Mouse (Mus musculus) stomach, embryonic 14.5 days (tissue): ENCODE results near the gene Unc5b. TPM values are rescaled to one million over a fixed set of nuclear protein-coding genes. Genes with fewer than 3 reads are reported as not detected.
A peak's percentile ranks its signal among the peaks of the same experiment; 100 is the strongest.

Source experiments
- ATAC-seq: fragments of 200-750 bp; cut with Nextera tagmentation; 2 replicates; pipeline ENCODE4 v1.8.0; 2017; ENCODE audit warnings: low read depth, moderate TSS enrichment; ENCODE audit not compliant: insufficient number of reproducible peaks, insufficient read depth, low FRiP score
- H3K27ac ChIP-seq: fragments of 300-500 bp; sonication (generic); 2 replicates; pipeline ENCODE4 v1.5.1; 2014; ENCODE audit warnings: mild to moderate bottlenecking, low read length, moderate library complexity, mixed read lengths
- H3K27me3 ChIP-seq: fragments of 300-500 bp; sonication (generic); 2 replicates; pipeline ENCODE4 v1.6.1; 2014; ENCODE audit warnings: low read length, control low read depth, mixed read lengths; ENCODE audit not compliant: control insufficient read depth, insufficient read depth
- H3K36me3 ChIP-seq: fragments of 300-500 bp; sonication (generic); 2 replicates; pipeline ENCODE4 v1.6.1; 2014; ENCODE audit warnings: mild to moderate bottlenecking, control low read depth, low read length, moderate library complexity, mixed read lengths; ENCODE audit not compliant: control insufficient read depth, insufficient read depth
- H3K4me1 ChIP-seq: fragments of 300-500 bp; sonication (generic); 2 replicates; pipeline ENCODE4 v1.6.1; 2014; ENCODE audit warnings: low read length, control low read depth, mixed read lengths; ENCODE audit not compliant: control insufficient read depth, insufficient read depth
- H3K4me2 ChIP-seq: fragments of 300-500 bp; sonication (generic); replicated peaks from 2 replicates; pipeline ENCODE4 v1.6.1; 2014; ENCODE audit warnings: low read depth, low read length, control low read depth
- H3K4me3 ChIP-seq: fragments of 300-500 bp; sonication (generic); 2 replicates; pipeline ENCODE4 v1.5.1; 2014; ENCODE audit warnings: low read depth, low read length, control low read depth
- H3K9ac ChIP-seq: fragments of 300-500 bp; sonication (generic); replicated peaks from 2 replicates; pipeline ENCODE4 v1.6.1; 2014; ENCODE audit warnings: low read depth, mild to moderate bottlenecking, control low read depth, low read length, moderate library complexity, mixed read lengths
- H3K9me3 ChIP-seq: fragments of 300-500 bp; sonication (generic); 2 replicates; pipeline ENCODE4 v1.6.1; 2016; ENCODE audit warnings: low read depth, low read length, control low read depth; ENCODE audit not compliant: control insufficient read depth
- WGBS: fragments of 180-500 bp; shearing (Covaris S2); extraction: QIAGEN DNeasy Blood & Tissue Kit; methylation state at CpG from one replicate; pipeline ENCODE4 v1.1.7; 2014; 5-methylcytosine and 5-hydroxymethylcytosine counted together
- polyA plus RNA-seq: library from polyadenylated mRNA; unstranded; fragments of >200 nt; fragmentation: Nextera tagmentation; extraction: Ambion mirVana; gene quantifications from 2 replicates; pipeline ENCODE4 v1.2.1, GENCODE M21; 2014

Unc5b gene
- polyA plus RNA-seq, 1 experiment from 2014 or later, result 4.2 TPM

GRCm38 (mm10) chr10:60832664-60833173 lies 1.3 kb upstream of the Unc5b start:
- Histone ChIP-seq H3K4me1 (no peaks in the 10 kb centered on the region), H3K27ac (no peak overlapping the region), H3K36me3 (no peaks in the 10 kb centered on the region), H3K9me3 (no peaks in the 10 kb centered on the region), H3K9ac (no peak overlapping the region), H3K4me2 (no peak overlapping the region), H3K27me3 (peaks cover 15% of the 10 kb centered on the region; the same call in 1 of the 2 replicates), H3K4me3 (no peak overlapping the region)
- WGBS, result 67% methylated on average over 12 of the region's 12 CpGs
- ATAC-seq, result no peak

DNA sequence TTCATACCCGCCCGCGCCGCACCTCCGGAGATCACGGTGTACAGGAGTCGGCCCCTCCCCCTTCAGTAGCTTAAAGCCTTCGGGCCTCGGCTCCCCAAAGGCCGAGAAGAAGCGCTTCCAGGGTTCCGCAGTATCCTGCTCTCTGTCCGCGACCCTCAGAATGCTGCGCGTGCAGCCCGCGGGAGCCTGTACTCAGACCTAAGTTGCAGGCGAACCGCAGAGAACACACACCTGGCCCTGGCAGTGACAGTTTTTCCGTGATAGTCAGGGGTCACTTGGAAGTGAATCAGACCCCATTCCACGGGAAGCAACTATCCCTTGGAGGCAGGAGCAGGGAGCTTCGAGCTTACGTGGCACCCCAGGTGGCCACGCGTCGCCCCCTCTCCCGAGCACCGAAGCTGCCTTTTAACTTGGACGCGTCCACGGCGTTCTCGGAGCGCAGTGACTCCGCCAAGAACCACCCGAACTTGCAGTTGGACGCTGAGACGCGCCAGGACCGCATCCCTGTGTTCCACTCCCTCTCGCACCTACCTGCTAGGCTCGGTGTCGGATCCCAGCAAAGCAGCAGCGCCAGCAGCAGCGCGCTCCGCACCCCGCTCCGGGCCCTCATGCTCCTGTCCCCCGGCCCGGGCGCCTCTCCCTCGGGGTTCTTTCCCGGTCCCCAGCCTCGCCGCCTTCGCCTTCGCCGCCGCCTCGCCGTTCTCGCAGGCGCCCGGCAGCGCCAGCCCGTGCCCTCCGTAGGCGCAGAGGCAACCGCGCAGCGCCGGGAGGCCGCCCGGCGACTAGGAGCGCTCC lies 628 bp downstream of the Unc5b start:
- Histone ChIP-seq H3K36me3 (no peaks in the 10 kb centered on the region), H3K27me3 (peaks cover 15% of the 10 kb centered on the region; the same call in 1 of the 2 replicates), H3K27ac (peak overlapping the region; percentile 68), H3K4me1 (no peaks in the 10 kb centered on the region), H3K4me2 (peak overlapping the region; percentile 96), H3K4me3 (peak overlapping the region; percentile 59), H3K9ac (peak overlapping the region; percentile 54), H3K9me3 (no peaks in the 10 kb centered on the region)
- peak; percentile 10; the same call in 1 of the 2 replicates for ATAC-seq
- under 1% methylated on average over 77 of the region's 78 CpGs for WGBS

GRCm38 (mm10) chr10:60830000-60830399 lies 1.4 kb downstream of the Unc5b start:
- under 1% methylated on average over 11 of the region's 11 CpGs for WGBS
- ATAC-seq, result no peak
- Histone ChIP-seq H3K9ac (no peak overlapping the region), H3K27ac (no peak overlapping the region), H3K36me3 (no peaks in the 10 kb centered on the region), H3K4me2 (peak overlapping the region; percentile 96), H3K4me1 (no peaks in the 10 kb centered on the region), H3K4me3 (peak overlapping the region; percentile 59), H3K27me3 (peaks cover 15% of the 10 kb centered on the region; the same call in 1 of the 2 replicates), H3K9me3 (no peaks in the 10 kb centered on the region)

- Histone ChIP-seq H3K4me3 (no peak overlapping the region), H3K36me3 (no peaks in the 10 kb centered on the region), H3K9me3 (no peaks in the 10 kb centered on the region), H3K27ac (no peak overlapping the region), H3K9ac (no peak overlapping the region), H3K4me2 (peak overlapping the region; percentile 96; the same call in 1 of the 2 replicates), H3K4me1 (no peaks in the 10 kb centered on the region), H3K27me3 (peaks cover 13% of the 10 kb centered on the region; the same call in 1 of the 2 replicates)
- ATAC-seq, result no peak
- WGBS, result 48% methylated on average over 6 of the region's 6 CpGs
These were observed 2.3 kb downstream of the Unc5b start for GRCm38 (mm10) chr10:60829071-60829470.

GRCm38 (mm10) chr10:60827901-60828670 lies 3.3 kb downstream of the Unc5b start:
- Histone ChIP-seq H3K27ac (no peak overlapping the region), H3K4me1 (no peaks in the 10 kb centered on the region), H3K4me2 (no peak overlapping the region), H3K4me3 (no peak overlapping the region), H3K9ac (no peak overlapping the region), H3K27me3 (peaks cover 13% of the 10 kb centered on the region; the same call in 1 of the 2 replicates), H3K9me3 (no peaks in the 10 kb centered on the region), H3K36me3 (no peaks in the 10 kb centered on the region)
- 49% methylated on average over 17 of the region's 17 CpGs for WGBS
- ATAC-seq, result no peak

DNA sequence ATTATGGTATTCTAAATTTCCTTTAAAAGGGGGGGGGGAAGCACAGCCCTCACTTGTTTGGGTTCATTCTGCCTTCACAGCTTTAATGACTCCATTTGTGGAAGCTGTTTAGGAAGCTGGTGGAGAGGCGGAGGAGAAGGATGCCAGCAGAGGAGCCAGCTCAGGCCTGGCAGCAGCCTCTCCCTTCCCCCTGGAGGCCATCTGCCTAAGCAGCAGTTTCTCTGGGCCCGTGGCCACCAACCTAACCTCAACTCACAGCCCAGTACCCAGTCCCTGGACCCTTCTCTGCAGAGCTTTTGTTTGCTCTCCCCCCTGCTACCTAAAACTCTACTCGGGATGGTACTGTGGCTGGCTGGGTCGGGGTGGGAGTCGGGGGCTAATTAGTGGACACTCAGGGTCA lies 4.1 kb downstream of the Unc5b start:
- Histone ChIP-seq H3K36me3 (no peaks in the 10 kb centered on the region), H3K27me3 (peaks cover 13% of the 10 kb centered on the region; the same call in 1 of the 2 replicates), H3K4me1 (no peaks in the 10 kb centered on the region), H3K9me3 (no peaks in the 10 kb centered on the region), H3K9ac (no peak overlapping the region), H3K27ac (no peak overlapping the region), H3K4me2 (peak overlapping the region; percentile 61), H3K4me3 (peak overlapping the region; percentile 25; the same call in 1 of the 2 replicates)
- WGBS, result 21% methylated on average over 5 of the region's 5 CpGs
- no peak for ATAC-seq

GRCm38 (mm10) chr10:60826461-60827237 lies 4.7 kb downstream of the Unc5b start:
- Histone ChIP-seq H3K9ac (no peak overlapping the region), H3K36me3 (no peaks in the 10 kb centered on the region), H3K4me3 (peak overlapping the region; percentile 25), H3K4me1 (no peaks in the 10 kb centered on the region), H3K9me3 (no peaks in the 10 kb centered on the region), H3K27ac (no peak overlapping the region), H3K27me3 (peaks cover 13% of the 10 kb centered on the region; the same call in 1 of the 2 replicates), H3K4me2 (peak overlapping the region; percentile 61)
- no peak for ATAC-seq
- WGBS, result 2% methylated on average over 31 of the region's 34 CpGs

- H3K4me2 ChIP-seq, result peak overlapping the region; percentile 61; the same call in 1 of the 2 replicates
- 37% methylated on average over 6 of the region's 6 CpGs for WGBS
- no peak overlapping the region for H3K4me3 ChIP-seq
- no peaks in the 10 kb centered on the region for H3K36me3 ChIP-seq
- no peak for ATAC-seq
- no peak overlapping the region for H3K9ac ChIP-seq
- H3K4me1 ChIP-seq, result no peaks in the 10 kb centered on the region
- peaks cover 13% of the 10 kb centered on the region; the same call in 1 of the 2 replicates for H3K27me3 ChIP-seq
- no peaks in the 10 kb centered on the region for H3K9me3 ChIP-seq
- no peak overlapping the region for H3K27ac ChIP-seq
These were observed 5.4 kb downstream of the Unc5b start for GRCm38 (mm10) chr10:60825955-60826354.
